Mouse (Mus musculus) ES-CJ7 (cell line): Measurements from ENCODE around the gene Ubc.
"Not testable (repeated sequence)": the region's sequence is repeated elsewhere in the genome, so short reads cannot be mapped to it uniquely, and the experiment has no call there.

Experiments
- DNase-seq: peaks from one replicate; pipeline ENCODE4 v3.0.0; 2011; ENCODE audit warnings: low read depth, low spot score

The Ubc gene

GRCm38 (mm10) chr5:125404903-125405545 lies 15.0 kb upstream of the Ubc start:
- DNase-seq = peak; percentile 72

- no peak for DNase-seq
Measured at GRCm38 (mm10) chr5:125404536-125404902, 14.5 kb upstream of the Ubc start.

- DNase-seq = peak; percentile 64
Measured at GRCm38 (mm10) chr5:125403481-125404465, 13.8 kb upstream of the Ubc start.

DNA sequence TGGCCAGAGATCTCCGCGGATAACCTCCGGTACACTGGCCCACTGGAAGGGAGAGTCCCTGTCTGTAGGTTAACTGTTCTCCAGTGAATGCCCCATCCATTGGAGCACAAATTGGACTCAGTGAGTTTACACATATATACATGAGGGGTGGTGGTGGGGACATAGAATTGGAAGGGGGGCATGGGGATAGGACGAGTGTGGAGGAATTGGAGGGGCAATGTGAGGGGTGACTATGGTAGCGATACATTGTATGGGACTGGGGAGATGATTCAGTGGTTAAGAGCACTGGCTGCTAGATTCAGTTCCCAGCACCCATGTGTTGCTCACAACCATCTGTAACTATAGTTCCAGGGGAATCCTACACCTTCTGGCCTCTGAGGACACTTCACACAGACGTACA lies 13.0 kb upstream of the Ubc start:
- DNase-seq = no peak

GRCm38 (mm10) chr5:125402476-125402875 lies 12.5 kb upstream of the Ubc start:
- peak; percentile 69 for DNase-seq

GRCm38 (mm10) chr5:125400903-125401302 lies 10.9 kb upstream of the Ubc start:
- peak; percentile 47 for DNase-seq

DNA sequence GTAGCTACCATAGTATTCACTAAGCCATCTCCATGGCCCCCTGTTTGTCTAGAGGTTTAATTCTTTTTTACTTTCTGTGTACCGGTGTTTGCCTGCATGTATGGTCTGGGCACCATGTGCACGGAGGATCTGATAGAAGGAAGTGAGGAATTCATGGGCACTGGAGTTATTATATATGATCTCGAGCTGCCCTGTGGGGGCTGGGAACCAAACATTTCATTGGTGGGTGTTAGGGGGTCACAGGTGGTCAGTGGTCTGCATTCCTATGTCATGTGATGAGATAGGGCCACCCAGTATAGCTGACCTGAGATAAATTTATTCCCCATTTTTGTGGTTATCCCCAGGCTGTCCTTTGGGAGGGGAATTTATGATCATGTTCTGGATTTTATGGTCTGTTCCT lies 5.0 kb upstream of the Ubc start:
- no peak for DNase-seq

DNA sequence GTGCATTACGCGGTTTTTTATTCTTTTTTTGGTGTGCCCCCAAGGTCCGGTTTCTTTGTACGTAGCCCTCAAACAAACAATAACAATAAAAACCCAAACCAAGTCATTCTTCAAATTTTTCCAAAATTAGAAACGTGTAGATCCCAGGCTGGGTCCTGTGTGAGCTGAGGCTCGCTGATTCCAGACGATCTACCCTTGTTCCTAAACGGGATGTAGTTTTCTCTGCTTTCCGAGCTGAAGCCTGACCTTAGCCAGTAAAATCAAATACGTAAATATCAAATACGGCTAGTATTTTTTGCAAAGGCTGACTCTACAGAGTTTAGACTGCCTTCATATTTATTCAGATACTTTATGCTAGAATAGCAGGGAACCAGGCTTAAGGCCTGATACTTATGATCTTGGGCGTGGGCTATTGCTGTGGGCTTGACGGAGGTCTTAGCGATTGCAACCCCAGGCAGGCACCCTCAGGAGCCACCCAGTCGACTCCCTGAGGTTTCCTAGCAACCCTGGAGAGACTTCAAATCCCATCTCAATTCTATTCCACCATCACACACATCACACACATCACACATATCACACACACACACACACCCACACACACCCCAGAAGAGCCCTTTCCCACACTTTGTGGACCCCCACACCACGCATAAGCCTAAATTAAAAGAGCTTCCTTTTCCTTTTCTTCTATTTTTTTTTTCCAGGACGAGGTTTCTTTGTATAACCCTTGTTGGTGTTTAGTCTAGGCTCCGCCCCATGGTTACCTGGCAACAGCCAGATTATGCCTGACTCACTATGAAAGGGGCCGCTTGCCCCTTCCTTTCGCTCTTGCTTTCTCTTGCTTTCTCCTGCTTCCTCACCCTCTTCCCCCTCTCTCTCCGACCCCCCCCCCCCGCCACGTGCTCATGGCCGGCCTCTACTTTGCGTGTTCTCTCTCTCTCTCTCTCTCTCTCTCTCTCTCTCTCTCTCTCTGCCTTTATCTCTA lies 3.9 kb upstream of the Ubc start:
- peak; percentile 83 for DNase-seq

DNA sequence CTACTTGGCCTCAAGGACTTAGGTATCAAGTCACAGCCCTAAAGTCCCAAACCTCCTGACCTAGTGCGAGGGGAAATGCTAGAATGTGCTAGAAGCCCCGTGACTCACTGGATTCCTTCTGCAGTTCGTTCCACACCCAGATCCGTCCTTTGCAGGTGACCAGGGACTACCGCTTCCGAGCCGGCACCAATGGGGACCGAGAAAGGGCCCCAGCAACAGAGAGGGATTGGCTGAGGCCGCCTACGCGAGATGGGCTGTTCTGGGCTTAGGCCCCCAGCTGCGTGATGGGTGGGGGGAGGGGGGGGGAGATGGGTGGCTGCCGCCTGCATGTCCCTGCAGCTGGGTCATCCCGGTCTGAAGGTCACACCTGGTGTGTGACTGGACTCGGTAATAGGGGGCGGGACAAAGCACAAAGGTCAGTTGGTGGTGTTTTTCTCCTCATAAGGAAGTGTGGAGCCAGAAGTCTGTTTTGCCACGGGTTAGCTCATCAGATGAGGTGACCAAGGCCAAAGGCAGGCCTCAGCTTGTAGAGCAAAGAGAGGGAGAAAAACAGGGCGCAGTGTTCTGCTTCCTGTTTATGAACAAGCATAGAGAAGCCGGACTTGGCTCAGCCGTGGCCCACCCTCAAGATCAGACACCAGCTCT lies 3.1 kb upstream of the Ubc start:
- DNase-seq = peak; percentile 96

DNA sequence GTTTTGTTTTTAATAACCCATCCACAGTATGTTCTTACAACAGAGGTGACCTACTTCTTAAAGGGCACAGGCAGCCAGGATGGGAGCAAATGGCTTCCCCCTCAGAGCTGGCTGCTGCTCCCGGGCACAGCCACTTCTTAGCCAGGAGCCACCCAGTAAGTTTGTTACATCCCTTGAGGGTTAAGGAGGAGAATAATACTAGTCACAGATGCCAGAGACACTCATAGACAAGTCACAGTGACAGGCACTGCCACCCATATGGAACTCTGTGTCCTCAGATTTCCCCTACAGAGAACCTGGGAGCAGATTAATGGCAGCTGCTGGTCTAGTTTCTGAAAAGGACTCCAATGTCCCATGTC lies 2.6 kb upstream of the Ubc start:
- no peak for DNase-seq

GRCm38 (mm10) chr5:125392176-125392575 lies 2.2 kb upstream of the Ubc start:
- DNase-seq = not testable (repeated sequence)

GRCm38 (mm10) chr5:125391609-125392008 lies 1.6 kb upstream of the Ubc start:
- no peak for DNase-seq

DNA sequence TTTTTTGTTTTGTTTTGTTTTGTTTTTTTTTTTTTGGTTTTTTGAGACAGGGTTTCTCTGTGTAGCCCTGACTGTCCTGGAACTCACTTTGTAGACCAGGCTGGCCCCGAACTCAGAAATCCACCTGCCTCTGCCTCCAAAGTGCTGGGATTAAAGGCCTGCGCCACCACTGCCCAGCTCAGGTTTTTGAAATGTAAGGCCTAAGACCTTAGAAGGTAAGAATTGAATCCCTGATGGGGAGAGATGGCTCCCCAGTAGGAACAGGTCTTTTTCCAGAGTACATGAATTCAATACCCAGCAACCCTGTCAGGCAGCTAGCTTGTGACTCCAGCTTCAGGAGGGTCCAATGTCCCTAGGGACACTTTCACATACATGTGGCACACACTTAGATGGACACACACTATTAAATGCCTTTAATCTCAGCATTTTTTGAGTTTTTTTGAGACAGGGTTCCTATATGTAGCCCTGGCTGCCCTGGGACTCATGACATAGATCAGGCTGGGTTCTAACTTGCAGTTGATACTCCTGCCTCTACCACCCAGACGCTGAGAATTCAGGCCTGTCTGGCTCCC lies 990 bp upstream of the Ubc start:
- DNase-seq = no peak

DNA sequence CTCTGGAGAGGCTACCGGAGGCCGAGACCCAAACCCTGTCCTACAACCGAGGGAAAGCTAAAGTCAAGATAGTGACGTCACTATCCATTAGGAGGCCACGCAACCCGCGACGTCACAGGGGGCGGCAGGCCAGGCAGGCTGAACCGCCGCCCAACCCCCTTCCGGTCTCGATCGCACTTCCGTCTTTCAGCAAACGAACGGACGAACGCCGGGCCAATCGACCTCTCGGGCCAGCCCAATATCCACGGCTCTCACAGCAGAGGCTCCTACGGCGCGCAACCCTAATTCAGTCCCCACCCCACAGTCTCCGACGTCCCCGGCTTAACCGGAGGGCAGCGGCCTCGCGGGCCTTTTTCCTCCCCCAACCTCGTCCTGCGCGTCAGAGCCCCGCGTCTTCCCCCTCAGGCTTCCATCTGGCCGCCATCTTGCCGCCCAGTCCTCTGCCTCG lies 847 bp downstream of the Ubc start, which contains the start of gene Gm10382:
Gm10382 (plus strand) TSS at position 192 of the 448 bp plus-strand sequence.
- DNase-seq = peak; percentile 82

DNA sequence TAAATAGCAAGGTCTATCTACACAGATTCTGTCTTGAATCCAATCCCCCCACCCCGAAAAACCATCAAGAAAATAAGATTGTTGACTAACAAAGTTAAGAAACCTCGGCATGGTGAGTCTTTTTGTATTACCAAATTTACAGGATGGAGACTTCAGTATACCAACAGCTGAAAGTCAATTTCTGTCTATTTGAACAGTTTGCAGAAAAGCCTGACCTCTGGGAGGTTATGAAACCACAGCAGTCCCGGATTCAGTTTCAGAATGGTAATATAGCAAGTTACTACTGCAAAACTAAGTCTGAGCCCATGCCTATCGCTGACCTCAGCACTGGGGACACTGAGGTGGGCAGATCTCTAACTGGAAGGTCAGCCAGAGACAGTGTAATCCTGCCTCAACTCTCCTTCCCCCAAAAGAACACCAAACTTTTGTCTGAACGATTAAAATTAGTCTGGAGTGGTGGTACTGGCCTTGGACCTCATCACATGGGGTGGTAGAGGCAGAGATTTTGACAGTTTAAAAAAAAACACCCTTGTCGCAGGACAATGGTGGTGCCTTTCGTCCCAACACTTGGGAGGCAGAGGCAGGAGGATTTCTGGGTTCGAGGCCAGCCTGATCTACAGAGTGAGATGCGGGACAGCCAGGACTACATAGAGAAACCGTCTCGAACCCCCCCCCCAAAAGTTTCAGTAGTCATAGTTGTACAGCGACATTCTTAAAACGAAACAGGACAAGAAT lies 1.5 kb downstream of the Ubc start:
- no peak for DNase-seq

- DNase-seq = not testable (repeated sequence)
Measured at GRCm38 (mm10) chr5:125387295-125387694, 2.7 kb downstream of the Ubc start.

DNA sequence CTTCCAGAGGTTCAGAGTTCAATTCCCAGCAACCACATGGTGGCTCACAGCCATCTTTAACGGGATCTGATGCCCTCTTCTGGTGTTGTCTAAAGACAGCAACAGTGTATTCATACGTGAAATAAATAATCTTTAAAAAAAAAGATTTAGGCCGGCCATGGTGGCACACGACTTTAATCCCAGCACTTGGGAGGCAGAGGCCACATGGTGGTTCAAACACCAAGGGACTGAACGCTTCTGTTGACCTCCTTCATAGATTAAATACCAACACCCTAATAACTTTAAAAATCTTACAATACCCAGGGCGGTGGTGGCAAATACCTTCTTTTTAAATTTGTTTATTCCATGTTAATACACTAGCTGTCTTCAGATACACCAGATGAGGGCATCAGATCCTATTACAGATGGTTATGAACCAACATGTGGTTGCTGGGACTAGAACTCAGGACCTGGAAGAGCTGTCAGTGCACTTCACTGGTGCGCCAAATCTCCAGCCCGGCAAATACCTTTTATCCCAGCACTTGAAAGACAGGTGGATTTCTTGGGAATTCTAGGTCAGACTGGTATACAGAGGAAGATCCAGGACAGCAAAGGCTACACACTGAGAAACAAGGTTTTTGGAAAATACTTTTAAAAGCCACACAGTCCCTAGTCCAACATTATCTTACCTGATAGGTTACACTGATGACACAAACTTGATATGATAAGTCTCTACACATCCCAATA lies 4.6 kb downstream of the Ubc start:
- DNase-seq = no peak

- no peak for DNase-seq
Measured at GRCm38 (mm10) chr5:125384512-125385214, 5.3 kb downstream of the Ubc start.
